25 mouse cellular contexts compared by ENCODE assay signal in the genomic region with DNA sequence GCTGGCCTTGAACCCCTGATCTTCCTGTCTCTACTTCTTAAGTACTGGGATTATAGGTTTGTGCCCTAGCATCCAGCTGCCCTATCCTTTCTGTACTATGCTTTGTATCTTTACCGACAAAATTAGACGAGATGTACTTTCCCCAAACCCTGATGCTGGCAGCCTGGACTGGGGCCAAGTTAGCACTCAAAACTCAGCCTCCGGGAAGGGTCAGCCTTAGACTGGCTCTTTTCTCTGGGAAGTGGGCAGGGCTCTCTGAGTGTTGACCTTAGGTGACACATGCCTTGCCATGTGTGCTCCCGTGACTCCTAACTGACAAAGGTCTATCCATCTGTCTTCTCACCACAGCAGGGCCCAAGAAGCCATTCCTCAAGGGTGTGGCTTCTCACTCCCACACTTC. TPM values are rescaled to one million over a fixed set of nuclear protein-coding genes. Genes with fewer than 3 reads are reported as not detected.
DNase-seq lines count a peak whose midpoint lies in the region; ATAC-seq and TF ChIP-seq lines count a peak whose summit lies in the region.
"Had no signal": no experiment of that assay in that cellular context is flagged by ENCODE, and none has a peak within 500 bp of the region (broad histone marks: within the 10 kb centered on the region; RNA-seq: fewer than 3 reads in every experiment).

No protein-coding gene starts in this region.

- TF ChIP-seq POLR2A in lung, adult 2 months (IDR thresholded peaks at IDR 0.05; ENCODE audit: borderline replicate concordance, extremely low read depth, low read depth, low read length): no peak

- H3K27me3 ChIP-seq in kidney, embryonic 14.5 days (ENCODE audit: control insufficient read depth, insufficient read depth, low read length): no peaks in the 10 kb centered on the region
- no peaks in the 10 kb centered on the region for H3K27me3 ChIP-seq in lung, embryonic 14.5 days (ENCODE audit: insufficient read depth, low read length)
- H3K27me3 ChIP-seq in forebrain, embryonic 12.5 days: no peaks in the 10 kb centered on the region
- H3K27me3 ChIP-seq: embryonic facial prominence, embryonic 13.5 days; forebrain, embryonic 13.5 days; heart, embryonic 15.5 days; hindbrain, embryonic 15.5 days; neural tube, embryonic 15.5 days; stomach, embryonic 15.5 days had no signal

- H3K36me3 ChIP-seq in kidney, embryonic 14.5 days (ENCODE audit: control insufficient read depth, insufficient read depth, low read length): no peaks in the 10 kb centered on the region
- no peaks in the 10 kb centered on the region for H3K36me3 ChIP-seq in lung, embryonic 14.5 days (ENCODE audit: insufficient read depth)
- no peaks in the 10 kb centered on the region for H3K36me3 ChIP-seq in forebrain, embryonic 12.5 days (replicated peaks)
- H3K36me3 ChIP-seq: embryonic facial prominence, embryonic 13.5 days; heart, embryonic 15.5 days; hindbrain, embryonic 15.5 days; limb, embryonic 10.5 days; neural tube, embryonic 15.5 days; stomach, embryonic 15.5 days had no signal

- H3K27ac ChIP-seq in kidney, embryonic 14.5 days (ENCODE audit: low read depth, low read length): no peak overlapping the region
- H3K27ac ChIP-seq in lung, embryonic 14.5 days (ENCODE audit: low read depth): no peak overlapping the region
- no peak overlapping the region for H3K27ac ChIP-seq in forebrain, embryonic 12.5 days
- H3K27ac ChIP-seq: embryonic facial prominence, embryonic 13.5 days; forebrain, embryonic 13.5 days; heart, embryonic 15.5 days; hindbrain, embryonic 15.5 days; limb, embryonic 10.5 days; neural tube, embryonic 15.5 days; stomach, embryonic 15.5 days had no signal

- no peak overlapping the region for H3K4me3 ChIP-seq in kidney, embryonic 14.5 days (ENCODE audit: low read length)
- no peak overlapping the region for H3K4me3 ChIP-seq in lung, embryonic 14.5 days (ENCODE audit: low read depth, low read length)
- H3K4me3 ChIP-seq in lung, adult 2 months (replicated peaks; ENCODE audit: extremely low read depth, low read depth, low read length): no peak overlapping the region
- H3K4me3 ChIP-seq in forebrain, embryonic 12.5 days (replicated peaks): no peak overlapping the region
- H3K4me3 ChIP-seq: embryonic facial prominence, embryonic 13.5 days; erythroblast, embryonic 14.5 days; forebrain, embryonic 13.5 days; heart, embryonic 15.5 days; hindbrain, embryonic 15.5 days; limb, embryonic 10.5 days; neural tube, embryonic 15.5 days; stomach, embryonic 15.5 days had no signal

- H3K4me1 ChIP-seq in kidney, embryonic 14.5 days (ENCODE audit: control insufficient read depth, insufficient read depth, low read length): no peaks in the 10 kb centered on the region
- no peaks in the 10 kb centered on the region for H3K4me1 ChIP-seq in lung, embryonic 14.5 days (ENCODE audit: insufficient read depth)
- no peaks in the 10 kb centered on the region for H3K4me1 ChIP-seq in lung, adult 2 months (ENCODE audit: control insufficient read depth, insufficient read depth, low read length)
- H3K4me1 ChIP-seq in forebrain, embryonic 12.5 days: peaks cover 5% of the 10 kb centered on the region; the same call in 1 of the 2 replicates
- H3K4me1 ChIP-seq: stomach, embryonic 15.5 days had no signal

- no peaks in the 10 kb centered on the region for H3K9me3 ChIP-seq in kidney, embryonic 14.5 days (ENCODE audit: control insufficient read depth, low read length)
- no peaks in the 10 kb centered on the region for H3K9me3 ChIP-seq in lung, embryonic 14.5 days (ENCODE audit: low read depth, low read length)
- no peaks in the 10 kb centered on the region for H3K9me3 ChIP-seq in forebrain, embryonic 12.5 days
- H3K9me3 ChIP-seq: embryonic facial prominence, embryonic 13.5 days; forebrain, embryonic 13.5 days; heart, embryonic 15.5 days; hindbrain, embryonic 15.5 days; limb, embryonic 10.5 days; neural tube, embryonic 15.5 days; stomach, embryonic 15.5 days had no signal

- no peak overlapping the region for H3K4me2 ChIP-seq in kidney, embryonic 14.5 days (replicated peaks; ENCODE audit: low read depth, low read length)
- H3K4me2 ChIP-seq in lung, embryonic 14.5 days: no peak overlapping the region
- H3K4me2 ChIP-seq in forebrain, embryonic 12.5 days: no peak overlapping the region
- H3K4me2 ChIP-seq: embryonic facial prominence, embryonic 13.5 days; forebrain, embryonic 13.5 days; heart, embryonic 15.5 days; hindbrain, embryonic 15.5 days; liver, embryonic 11.5 days; midbrain, embryonic 11.5 days; neural tube, embryonic 15.5 days; stomach, embryonic 15.5 days had no signal

- TF ChIP-seq CTCF in lung, embryonic 14.5 days (IDR thresholded peaks at IDR 0.05; ENCODE audit: low read depth): no peak
- no peak for TF ChIP-seq CTCF in lung, adult 2 months (IDR thresholded peaks at IDR 0.05; ENCODE audit: insufficient read depth, low read length)

- H3K9ac ChIP-seq in kidney, embryonic 14.5 days (ENCODE audit: low read depth, low read length): no peak overlapping the region
- no peak overlapping the region for H3K9ac ChIP-seq in lung, embryonic 14.5 days
- H3K9ac ChIP-seq in forebrain, embryonic 12.5 days: no peak overlapping the region
- H3K9ac ChIP-seq: embryonic facial prominence, embryonic 13.5 days; forebrain, embryonic 13.5 days; heart, embryonic 15.5 days; hindbrain, embryonic 15.5 days; liver, postnatal 0 days; neural tube, embryonic 15.5 days; stomach, embryonic 15.5 days had no signal

- WGBS in kidney, embryonic 14.5 days: 67% methylated on average over 4 of the region's 4 CpGs
- WGBS in lung, embryonic 14.5 days: 32% methylated on average over 4 of the region's 4 CpGs
- WGBS in lung, adult 2 months: 56% methylated on average over 4 of the region's 4 CpGs
- 83% methylated on average over 4 of the region's 4 CpGs for WGBS in forebrain, embryonic 12.5 days

- ATAC-seq in kidney, embryonic 14.5 days (ENCODE audit: low FRiP score, low TSS enrichment): no peak
- ATAC-seq in lung, embryonic 14.5 days (ENCODE audit: insufficient read depth): no peak
- no peak for ATAC-seq in forebrain, embryonic 12.5 days (ENCODE audit: low FRiP score)
- ATAC-seq: forebrain, embryonic 13.5 days; liver, postnatal 0 days had no signal

- DNase-seq in adrenal gland, postnatal 36 days: peak; percentile 25 to 43
- DNase-seq in adrenal gland, adult 8-10 months: no peak
- DNase-seq in kidney, postnatal 10 days: peak; percentile 41
- DNase-seq in lung, embryonic 14.5 days: peak; percentile 20
- no peak for DNase-seq in lung, adult 2 months
- DNase-seq: cerebellum, postnatal 25 days; embryo, embryonic 11 days; gastrocnemius, postnatal 36 days; liver, postnatal 0 days; right cerebral cortex, adult 18-20 months; right cerebral cortex, postnatal 4 days; thymus, adult 18-20 months; thymus, postnatal 36 days had no signal

RNA-seq across cellular contexts. Expression of gene Ehd3, which starts 16.8 kb away (rescaled TPM):
- total RNA-seq in adrenal gland, postnatal 36 days (2021): 100 to 1,000 TPM in 1 of 2 experiments, 10 to 100 TPM in 1; 59.7 to 127 TPM
- 100 to 1,000 TPM in 1 of 4 experiments, 10 to 100 TPM in 3; 57.1 to 102 (median 78.3) TPM for total RNA-seq in adrenal gland, adult 8-10 months (2022)
- polyA plus RNA-seq in kidney, embryonic 14.5 days (2014; fragmentation: Nextera tagmentation; extraction: Ambion mirVana): 9.4 and 11.4 TPM in 2 replicates
- 12.0 and 13.4 TPM in 2 replicates for polyA plus RNA-seq in lung, embryonic 14.5 days (2014; fragmentation: Nextera tagmentation; extraction: Ambion mirVana)
- 11.3 and 12.7 TPM in 2 replicates for polyA plus RNA-seq in lung, adult 2 months (2012; rRNA removed)
- 8.3 and 9.2 TPM in 2 replicates for polyA plus RNA-seq in forebrain, embryonic 12.5 days (2016; fragmentation: Nextera tagmentation; extraction: Ambion mirVana)

Comparison
In these comparisons a context has a peak if more than half of its experiments do, and no peak if none do; other contexts are left out.
1. DNase-seq: peak in adrenal gland, postnatal 36 days (2 of 2), kidney, postnatal 10 days (single experiment) and lung, embryonic 14.5 days (single experiment); none in adrenal gland, adult 8-10 months (single experiment) and lung, adult 2 months (single experiment).